Mouse (Mus musculus): ENCODE measurements at regions not wholly inside any gene's neighbourhood (a gene's known extent, or its start where the extent isn't known, plus 50 kb on each side); places are given as distances from the start of the nearest gene placed in this dataset.

DNA sequence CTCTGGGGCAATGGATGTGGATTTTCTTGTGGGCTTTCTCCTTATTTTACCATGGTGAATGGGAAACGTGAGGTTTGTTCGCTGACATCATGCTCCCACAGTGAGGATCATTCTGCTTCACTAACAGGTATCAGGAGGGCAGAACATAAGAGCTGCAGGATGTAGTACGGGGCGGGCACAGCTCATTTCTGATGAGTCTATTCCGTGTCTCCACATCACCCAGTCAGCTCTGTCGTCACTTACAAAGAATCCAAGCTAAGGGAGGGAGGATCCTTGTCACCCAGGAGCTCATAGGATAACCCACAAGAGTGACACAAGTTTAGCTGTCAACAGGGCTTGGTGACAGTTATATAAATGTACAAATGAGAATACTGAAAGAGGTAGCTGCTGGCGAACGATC lies 203.8 kb upstream of the Tle4 start:
- TF ChIP-seq CTCF (IDR thresholded peaks at IDR 0.05) = no peak
- no peak overlapping the region for H3K4me3 ChIP-seq
- H3K27ac ChIP-seq = no peak overlapping the region
- no peak for DNase-seq (ENCODE audit: extremely low spot score in 1 of 2, low spot score in 2 of 2)
- intact Hi-C loops (cut with DNase I) = no loop called here

DNA sequence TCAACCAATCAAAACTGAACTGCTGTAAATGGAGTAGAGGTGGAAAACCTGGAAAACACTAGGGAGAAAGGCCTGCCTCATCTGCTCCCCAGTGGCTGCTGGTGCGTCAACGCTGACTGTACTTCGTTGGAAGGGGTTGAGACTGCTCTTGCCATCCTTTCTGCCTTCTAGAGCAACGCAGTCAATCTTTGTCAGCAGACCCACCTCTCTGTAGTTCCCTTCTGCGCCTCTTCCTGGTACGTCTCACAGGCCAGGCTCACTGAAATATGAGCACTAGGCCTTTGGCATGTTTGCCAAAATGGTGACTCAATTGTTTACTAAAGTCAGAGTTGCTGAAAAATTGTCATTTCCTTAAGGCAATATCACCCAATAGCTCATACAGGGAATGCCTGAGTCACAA lies 201.2 kb upstream of the Tle4 start:
- intact Hi-C loops (cut with DNase I) = no loop called here
- no peak for DNase-seq (ENCODE audit: extremely low spot score in 1 of 2, low spot score in 2 of 2)
- no peak for TF ChIP-seq CTCF (IDR thresholded peaks at IDR 0.05)
- Histone ChIP-seq H3K4me3 (no peak overlapping the region), H3K27ac (no peak overlapping the region)

DNA sequence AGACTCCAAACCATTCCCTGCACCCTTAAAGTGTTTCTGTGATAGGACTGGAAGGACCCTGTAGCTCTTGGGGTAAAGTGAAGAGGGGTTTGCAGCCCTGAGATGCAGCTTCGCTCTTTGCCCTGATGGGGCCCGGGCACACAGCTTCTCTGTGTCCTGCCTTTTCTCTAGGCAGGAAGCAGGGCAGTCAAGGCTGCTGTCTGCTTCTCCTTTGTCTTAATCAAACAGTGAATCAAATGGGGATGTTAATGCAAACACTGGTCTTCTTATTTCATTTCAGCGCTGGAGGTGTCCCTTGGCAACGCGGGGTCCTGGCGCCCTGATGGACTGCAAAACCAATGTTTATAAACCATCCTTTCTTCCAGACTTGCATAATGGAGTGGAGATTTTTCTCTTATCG lies 200.6 kb upstream of the Tle4 start:
- H3K4me3 ChIP-seq = no peak overlapping the region
- H3K27ac ChIP-seq = no peak overlapping the region
- TF ChIP-seq CTCF (IDR thresholded peaks at IDR 0.05) = no peak
- intact Hi-C loops (cut with DNase I) = no loop called here
- no peak for DNase-seq (ENCODE audit: extremely low spot score in 1 of 2, low spot score in 2 of 2)

DNA sequence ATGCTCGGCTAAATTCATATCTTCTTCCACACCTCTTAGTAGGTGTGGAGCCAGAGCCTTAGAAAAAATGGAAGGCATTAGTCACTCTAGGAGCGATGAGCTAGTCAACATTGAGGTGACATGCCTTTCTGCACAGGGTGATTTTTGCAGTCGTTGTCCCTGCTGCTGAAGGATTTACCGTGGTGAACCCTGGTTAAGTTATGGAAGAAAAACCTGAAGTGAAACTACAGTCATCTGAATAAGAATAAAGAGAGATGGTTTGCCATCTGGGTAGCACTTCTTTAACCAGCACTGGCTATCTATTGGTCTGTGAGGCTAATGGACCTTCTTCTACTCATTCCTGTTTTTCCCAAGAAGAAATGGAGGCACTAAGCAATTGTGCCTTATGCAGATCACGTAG lies 198.1 kb upstream of the Tle4 start:
- intact Hi-C loops (cut with DNase I) = no loop called here
- TF ChIP-seq CTCF (IDR thresholded peaks at IDR 0.05) = no peak
- no peak for DNase-seq (ENCODE audit: extremely low spot score in 1 of 2, low spot score in 2 of 2)
- no peak overlapping the region for H3K27ac ChIP-seq
- H3K4me3 ChIP-seq = no peak overlapping the region

DNA sequence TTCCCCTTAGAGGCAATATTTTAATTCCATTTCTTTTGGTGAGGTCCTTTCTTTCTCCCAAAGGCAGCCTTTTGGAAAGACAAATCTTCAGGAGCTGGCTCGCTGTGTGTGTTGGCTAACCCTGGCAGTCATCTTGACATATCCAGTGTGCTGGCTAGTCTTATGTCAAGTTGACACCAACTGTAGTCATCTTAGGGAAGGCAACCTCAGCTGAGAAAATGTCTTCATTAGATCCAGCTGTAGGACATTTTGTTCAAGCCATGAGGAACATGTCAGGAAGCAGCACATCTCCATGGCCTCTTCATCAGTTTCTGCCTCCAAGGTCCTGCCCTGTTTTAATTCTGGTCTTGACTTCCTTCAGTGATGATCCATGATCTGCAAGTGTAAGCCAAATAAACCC lies 192.1 kb upstream of the Tle4 start:
- H3K27ac ChIP-seq = no peak overlapping the region
- no peak for DNase-seq (ENCODE audit: extremely low spot score in 1 of 2, low spot score in 2 of 2)
- no peak overlapping the region for H3K4me3 ChIP-seq
- intact Hi-C loops (cut with DNase I) = no loop called here
- no peak for TF ChIP-seq CTCF (IDR thresholded peaks at IDR 0.05)

DNA sequence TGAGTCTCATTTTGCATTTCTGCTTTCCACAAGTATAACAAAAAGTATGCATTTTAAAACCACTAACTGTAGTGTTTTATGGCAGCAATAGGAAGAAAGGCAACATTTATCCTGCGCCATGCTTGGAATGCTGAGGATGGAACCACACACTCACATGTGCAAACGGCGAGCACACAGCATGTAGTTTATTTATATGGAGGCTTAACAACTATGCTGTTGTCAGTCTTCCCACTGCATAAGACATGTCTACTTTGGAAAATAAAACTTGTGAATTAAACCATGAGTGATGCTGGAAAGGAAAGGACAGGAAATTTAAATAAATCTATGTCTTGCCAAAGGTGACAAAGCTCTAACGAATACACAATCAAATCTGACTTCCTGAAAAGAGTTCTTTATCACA lies 190.8 kb upstream of the Tle4 start:
- H3K27ac ChIP-seq = no peak overlapping the region
- no peak overlapping the region for H3K4me3 ChIP-seq
- intact Hi-C loops (cut with DNase I) = no loop called here
- DNase-seq (ENCODE audit: extremely low spot score in 1 of 2, low spot score in 2 of 2) = no peak
- no peak for TF ChIP-seq CTCF (IDR thresholded peaks at IDR 0.05)

DNA sequence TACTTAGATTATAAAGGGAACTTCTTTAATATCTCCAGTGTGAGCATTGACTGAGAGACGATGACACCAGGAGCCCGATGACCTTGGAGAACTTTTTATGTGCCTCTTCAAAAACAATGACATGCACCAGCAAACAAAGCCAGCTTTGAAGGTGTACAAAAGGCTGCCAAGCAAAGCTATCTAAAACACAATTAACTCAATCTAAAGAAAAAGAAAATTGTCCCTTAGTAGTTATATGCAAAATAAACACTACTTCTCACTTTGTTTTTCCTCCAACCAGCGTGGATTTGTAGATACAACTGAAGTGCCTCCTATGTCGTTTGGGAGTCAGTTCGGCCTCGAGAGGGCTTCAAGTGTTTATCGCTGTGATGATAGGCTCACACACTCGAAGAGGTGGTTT lies 189.0 kb upstream of the Tle4 start:
- DNase-seq (ENCODE audit: extremely low spot score in 1 of 2, low spot score in 2 of 2) = no peak
- intact Hi-C loops (cut with DNase I) = no loop called here

DNA sequence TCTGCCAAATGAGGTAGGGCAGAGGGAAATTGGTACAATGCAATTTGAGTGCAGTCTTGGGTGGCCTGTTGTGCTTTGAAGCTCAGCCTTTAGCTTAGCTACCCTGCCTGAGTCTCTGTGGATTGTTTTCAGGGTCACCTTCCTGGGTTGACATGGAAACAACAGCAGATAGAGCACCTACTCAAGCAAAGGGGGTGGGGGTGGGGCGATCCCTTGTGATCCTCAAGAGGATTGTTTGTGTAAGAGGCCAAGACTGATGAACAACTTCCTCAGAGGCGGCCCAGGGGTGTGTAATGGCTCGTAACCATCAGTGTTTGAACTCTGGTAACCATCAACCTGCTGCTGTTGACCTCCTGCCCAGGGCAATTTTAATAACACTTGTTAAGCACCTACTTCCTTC lies 187.8 kb upstream of the Tle4 start:
- DNase-seq (ENCODE audit: extremely low spot score in 1 of 2, low spot score in 2 of 2) = no peak
- no peak overlapping the region for H3K27ac ChIP-seq
- TF ChIP-seq CTCF (IDR thresholded peaks at IDR 0.05) = no peak
- H3K4me3 ChIP-seq = no peak overlapping the region
- intact Hi-C loops (cut with DNase I) = no loop called here

More for the DNA sequence above, 189.0 kb upstream of the Tle4 start:
- TF ChIP-seq CTCF (IDR thresholded peaks at IDR 0.05) = no peak
- Histone ChIP-seq H3K27ac (no peak overlapping the region), H3K4me3 (no peak overlapping the region)

DNA sequence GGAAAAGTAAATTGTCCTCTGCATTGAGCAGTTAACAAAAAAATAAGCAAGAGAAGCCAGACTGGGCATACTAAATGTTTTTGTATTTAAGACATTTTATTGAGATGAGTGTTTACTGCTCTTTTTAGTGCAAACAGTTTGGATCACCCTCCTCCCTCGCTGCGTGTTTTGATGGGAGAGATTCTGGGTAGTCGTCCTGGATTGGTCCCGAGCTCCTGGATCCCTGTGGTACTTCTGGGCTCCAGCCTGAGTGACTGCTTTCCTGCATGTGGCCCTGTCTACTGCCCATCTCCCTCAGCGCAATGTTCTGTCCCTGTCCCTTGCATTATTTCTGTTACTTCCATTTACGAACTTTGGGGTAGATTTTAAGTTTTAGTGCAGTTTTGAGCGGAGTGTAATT lies 179.9 kb upstream of the Tle4 start:
- Histone ChIP-seq H3K27ac (no peak overlapping the region), H3K4me3 (no peak overlapping the region)
- intact Hi-C loops (cut with DNase I) = no loop called here
- no peak for TF ChIP-seq CTCF (IDR thresholded peaks at IDR 0.05)
- no peak for DNase-seq (ENCODE audit: extremely low spot score in 1 of 2, low spot score in 2 of 2)

DNA sequence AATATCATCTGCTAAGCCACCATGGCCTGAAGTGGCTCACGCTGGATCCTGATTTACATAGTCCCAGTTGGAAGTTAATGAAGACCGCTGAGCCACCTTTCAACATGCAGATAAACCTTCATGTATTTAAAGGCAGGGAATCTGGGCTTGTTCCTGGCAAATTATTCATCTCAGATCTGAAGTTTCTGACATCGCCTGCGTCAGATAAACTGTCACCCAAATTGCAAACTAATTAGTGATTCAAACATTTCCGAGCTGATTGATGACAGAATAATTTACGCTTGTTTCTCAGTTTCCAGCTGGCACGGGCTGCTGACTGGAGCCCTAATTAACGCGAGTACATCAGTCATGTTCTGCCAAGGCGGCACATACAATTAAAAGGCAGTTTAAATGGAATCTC lies 179.3 kb upstream of the Tle4 start:
- peak in 1 of 2 experiments; percentile 31 for DNase-seq (ENCODE audit: extremely low spot score in 1 of 2, low spot score in 2 of 2)
- TF ChIP-seq CTCF (IDR thresholded peaks at IDR 0.05) = no peak
- intact Hi-C loops (cut with DNase I) = no loop called here
- H3K27ac ChIP-seq = no peak overlapping the region
- peak overlapping the region; percentile 11; the same call in 1 of the 2 replicates for H3K4me3 ChIP-seq

DNA sequence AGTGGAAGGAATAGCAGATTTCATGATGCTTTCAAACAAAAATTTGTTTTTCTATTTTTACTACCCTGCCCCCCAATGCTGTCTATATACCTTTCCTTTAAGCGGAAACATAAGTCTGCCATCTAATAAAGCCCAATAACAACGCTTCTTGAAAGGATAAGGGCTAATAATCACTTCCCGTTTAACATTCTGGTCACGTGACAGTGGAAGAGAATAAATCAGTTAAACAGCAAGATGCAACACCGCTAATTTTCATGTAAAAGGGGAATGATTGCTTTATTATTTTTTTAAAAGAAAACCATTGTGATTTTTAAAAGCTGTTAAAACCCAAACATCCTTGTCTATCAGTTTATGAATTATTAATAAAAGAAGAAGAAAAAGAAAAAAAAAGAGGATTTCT lies 178.9 kb upstream of the Tle4 start:
- Histone ChIP-seq H3K27ac (no peak overlapping the region), H3K4me3 (peak overlapping the region; percentile 11; the same call in 1 of the 2 replicates)
- intact Hi-C loops (cut with DNase I) = no loop called here
- TF ChIP-seq CTCF (IDR thresholded peaks at IDR 0.05) = no peak
- DNase-seq (ENCODE audit: extremely low spot score in 1 of 2, low spot score in 2 of 2) = no peak

DNA sequence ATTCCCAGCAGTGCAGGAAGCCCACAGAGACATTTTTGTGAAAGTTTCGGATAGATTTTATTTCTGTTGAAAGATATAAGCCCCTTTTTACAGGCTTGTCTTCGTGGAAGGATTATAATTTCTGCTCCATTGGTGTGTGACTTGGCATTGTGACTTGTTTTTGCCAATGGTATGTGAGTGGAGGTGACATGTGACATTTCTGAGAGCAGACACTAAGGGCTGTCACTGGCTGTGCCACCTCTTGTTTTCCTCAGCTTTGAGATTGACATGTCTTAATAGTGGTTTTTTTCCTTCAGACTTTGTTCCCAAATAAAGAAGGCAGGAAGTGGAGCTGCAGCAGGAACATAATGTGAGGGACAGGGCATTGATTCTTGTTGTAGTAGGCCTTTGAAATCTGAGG lies 174.9 kb upstream of the Tle4 start:
- Histone ChIP-seq H3K27ac (no peak overlapping the region), H3K4me3 (no peak overlapping the region)
- intact Hi-C loops (cut with DNase I) = no loop called here
- TF ChIP-seq CTCF (IDR thresholded peaks at IDR 0.05) = no peak
- no peak for DNase-seq (ENCODE audit: extremely low spot score in 1 of 2, low spot score in 2 of 2)

DNA sequence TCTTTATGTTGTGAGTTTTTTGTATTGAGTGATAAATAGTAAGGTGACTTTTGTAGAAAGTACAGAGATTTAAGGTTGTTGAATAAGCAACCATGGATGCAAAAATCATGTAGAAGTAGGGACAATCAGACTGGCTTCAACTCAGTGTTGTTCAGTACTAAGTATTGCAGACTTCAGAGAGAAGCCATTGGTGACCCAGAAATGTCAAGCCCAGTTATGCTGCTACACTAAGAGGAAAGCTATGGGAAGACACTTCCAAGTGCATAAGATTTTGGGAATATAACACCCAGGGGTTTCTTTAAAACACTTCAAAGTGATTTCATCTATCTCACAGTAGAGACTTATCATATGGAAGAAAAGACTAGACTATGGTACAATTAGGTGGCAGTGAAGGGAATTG lies 154.8 kb upstream of the Tle4 start:
- TF ChIP-seq CTCF (IDR thresholded peaks at IDR 0.05) = no peak
- intact Hi-C loops (cut with DNase I) = no loop called here
- DNase-seq (ENCODE audit: extremely low spot score in 1 of 2, low spot score in 2 of 2) = no peak
- H3K4me3 ChIP-seq = no peak overlapping the region
- no peak overlapping the region for H3K27ac ChIP-seq

DNA sequence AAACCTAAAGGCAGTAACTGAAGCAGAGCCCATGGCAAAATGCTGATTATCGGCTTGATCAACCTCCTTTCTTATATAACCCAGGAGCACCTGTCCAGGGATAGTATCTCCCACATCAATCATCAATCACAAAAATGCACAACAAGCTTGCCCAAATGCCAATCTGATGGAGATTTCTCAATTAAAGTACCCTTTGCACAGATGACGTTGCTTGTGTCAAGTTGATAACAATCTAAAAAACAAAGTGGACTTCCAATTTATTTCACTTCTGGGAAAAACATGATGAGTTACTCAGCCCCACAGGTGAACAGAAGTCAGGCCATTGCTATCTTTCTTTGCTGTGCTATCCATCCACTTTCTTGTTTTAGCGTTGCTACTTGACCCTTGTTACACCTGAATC lies 144.5 kb upstream of the Tle4 start:
- TF ChIP-seq CTCF (IDR thresholded peaks at IDR 0.05) = no peak
- Histone ChIP-seq H3K4me3 (no peak overlapping the region), H3K27ac (no peak overlapping the region)
- intact Hi-C loops (cut with DNase I) = no loop called here
- no peak for DNase-seq (ENCODE audit: extremely low spot score in 1 of 2, low spot score in 2 of 2)
